ENCODE assay signal across 37 mouse cellular contexts in the genomic region with DNA sequence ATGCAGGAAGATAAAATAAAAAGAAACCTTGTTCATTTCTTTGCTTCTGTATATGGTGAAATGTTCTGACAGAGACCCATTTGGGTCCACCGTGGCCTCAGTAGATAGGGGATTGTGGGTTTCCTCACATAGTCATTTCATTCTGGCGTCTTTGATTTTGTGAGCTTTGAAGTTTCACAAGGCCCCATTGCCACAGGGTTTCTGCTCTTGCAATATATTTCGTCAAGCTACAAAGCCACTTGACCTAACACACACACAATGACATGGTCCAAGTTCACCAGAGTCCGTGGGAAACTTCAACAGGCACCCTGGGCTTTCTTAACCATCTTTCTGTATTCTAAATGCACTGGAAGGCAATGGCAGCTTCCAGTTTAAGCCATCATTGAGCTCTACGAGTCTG. TPM values are rescaled to one million over a fixed set of nuclear protein-coding genes. Genes with fewer than 3 reads are reported as not detected.
A peak's percentile ranks its signal among the peaks of the same experiment; 100 is the strongest.
DNase-seq lines count a peak whose midpoint lies in the region; ATAC-seq and TF ChIP-seq lines count a peak whose summit lies in the region.
"Had no signal": no experiment of that assay in that cellular context is flagged by ENCODE, and none has a peak within 500 bp of the region (broad histone marks: within the 10 kb centered on the region; RNA-seq: fewer than 3 reads in every experiment).

No protein-coding gene starts in this region.

- no peaks in the 10 kb centered on the region for H3K27me3 ChIP-seq in liver, postnatal 0 days (ENCODE audit: insufficient read depth, low read length)
- H3K27me3 ChIP-seq in liver, embryonic 12.5 days (replicated peaks) = no peaks in the 10 kb centered on the region
- H3K27me3 ChIP-seq: embryonic facial prominence, embryonic 13.5 days; forebrain, embryonic 13.5 days; heart, embryonic 12.5 days; heart, embryonic 15.5 days; hindbrain, embryonic 13.5 days had no signal

- H3K27ac ChIP-seq in liver, postnatal 0 days (ENCODE audit: low read depth) = no peak overlapping the region
- no peak overlapping the region for H3K27ac ChIP-seq in liver, embryonic 12.5 days
- H3K27ac ChIP-seq: embryonic facial prominence, embryonic 10.5 days; embryonic facial prominence, embryonic 13.5 days; forebrain, embryonic 10.5 days; forebrain, embryonic 13.5 days; heart, embryonic 15.5 days; hindbrain, embryonic 10.5 days; hindbrain, embryonic 13.5 days had no signal

- intact Hi-C loops in left cerebral cortex, postnatal 10 days (cut with DNase I) = no loop called here

- H3K9ac ChIP-seq in liver, postnatal 0 days (replicated peaks) = no peak overlapping the region
- no peak overlapping the region for H3K9ac ChIP-seq in liver, embryonic 12.5 days
- H3K9ac ChIP-seq: embryonic facial prominence, embryonic 13.5 days; forebrain, embryonic 13.5 days; heart, embryonic 12.5 days; heart, embryonic 15.5 days; hindbrain, embryonic 13.5 days had no signal

- TF ChIP-seq EP300 in liver, postnatal 0 days (IDR thresholded peaks at IDR 0.05; ENCODE audit: low read depth) = no peak

- peaks cover 6% of the 10 kb centered on the region; the same call in 1 of the 2 replicates for H3K4me1 ChIP-seq in liver, postnatal 0 days (ENCODE audit: insufficient read depth)
- no peaks in the 10 kb centered on the region for H3K4me1 ChIP-seq in liver, embryonic 12.5 days
- H3K4me1 ChIP-seq: embryonic facial prominence, embryonic 10.5 days; embryonic facial prominence, embryonic 13.5 days; forebrain, embryonic 10.5 days; forebrain, embryonic 13.5 days; heart, embryonic 12.5 days; heart, embryonic 15.5 days; hindbrain, embryonic 10.5 days; hindbrain, embryonic 13.5 days had no signal

- TF ChIP-seq CTCF in liver, postnatal 0 days (IDR thresholded peaks at IDR 0.05; ENCODE audit: low read depth) = no peak

- peak; percentile 23 for DNase-seq in liver, postnatal 0 days
- DNase-seq in 416B (ENCODE audit: low read depth) = peak; percentile 73
- DNase-seq in fat pad, adult 2 months (ENCODE audit: extremely low read depth, low read depth, low spot score) = peak; percentile 47
- DNase-seq in layer of hippocampus, postnatal 36 days = no peak
- DNase-seq in left cerebral cortex, postnatal 10 days (ENCODE audit: extremely low spot score in 1 of 2, low spot score in 2 of 2) = no peak
- DNase-seq in spleen, postnatal 10 days (ENCODE audit: low spot score in 2 of 2) = no peak
- DNase-seq: adrenal gland, adult 8-10 months; adrenal gland, postnatal 25 days; cerebellum, adult 11-12 months; cerebellum, adult 8-10 months; cerebellum, postnatal 10 days; cerebellum, postnatal 36 days; embryo, embryonic 11 days; gastrocnemius, postnatal 10 days; gastrocnemius, postnatal 36 days; heart, adult 18-20 months; heart, postnatal 10 days; heart, postnatal 36 days had no signal

- WGBS in liver, postnatal 0 days (ENCODE audit: insufficient replicate concordance) = 68% methylated on average over 5 of the region's 5 CpGs
- WGBS in liver, embryonic 12.5 days (ENCODE audit: insufficient replicate concordance) = 59% methylated on average over 5 of the region's 5 CpGs

- no peak overlapping the region for H3K4me2 ChIP-seq in liver, postnatal 0 days (ENCODE audit: low read depth, low read length)
- H3K4me2 ChIP-seq in liver, embryonic 12.5 days = no peak overlapping the region
- H3K4me2 ChIP-seq: embryonic facial prominence, embryonic 13.5 days; forebrain, embryonic 13.5 days; heart, embryonic 12.5 days; heart, embryonic 15.5 days; hindbrain, embryonic 13.5 days had no signal

- no peak for ATAC-seq in liver, postnatal 0 days
- no peak for ATAC-seq in liver, embryonic 12.5 days
- peak; percentile 79 for ATAC-seq in megakaryocyte, adult 5-6 weeks (ENCODE audit: poor library complexity, severe bottlenecking)
- ATAC-seq: CD4-positive, CD25-positive, alpha-beta regulatory T cell, adult 4 months; forebrain, embryonic 13.5 days; forebrain, embryonic 16.5 days; hindbrain, embryonic 16.5 days had no signal

- no peaks in the 10 kb centered on the region for H3K9me3 ChIP-seq in liver, postnatal 0 days (ENCODE audit: low read length)
- no peaks in the 10 kb centered on the region for H3K9me3 ChIP-seq in liver, embryonic 12.5 days (replicated peaks)
- H3K9me3 ChIP-seq: embryonic facial prominence, embryonic 10.5 days; embryonic facial prominence, embryonic 13.5 days; forebrain, embryonic 10.5 days; forebrain, embryonic 13.5 days; heart, embryonic 12.5 days; heart, embryonic 15.5 days; hindbrain, embryonic 10.5 days; hindbrain, embryonic 13.5 days had no signal

- no peaks in the 10 kb centered on the region for H3K36me3 ChIP-seq in liver, postnatal 0 days (replicated peaks; ENCODE audit: insufficient read depth, low read length)
- H3K36me3 ChIP-seq in liver, embryonic 12.5 days = no peaks in the 10 kb centered on the region
- H3K36me3 ChIP-seq: embryonic facial prominence, embryonic 10.5 days; embryonic facial prominence, embryonic 13.5 days; forebrain, embryonic 10.5 days; heart, embryonic 12.5 days; heart, embryonic 15.5 days; hindbrain, embryonic 10.5 days; hindbrain, embryonic 13.5 days had no signal

- no peak overlapping the region for H3K4me3 ChIP-seq in liver, postnatal 0 days (ENCODE audit: low read depth, low read length)
- no peak overlapping the region for H3K4me3 ChIP-seq in liver, embryonic 12.5 days
- H3K4me3 ChIP-seq: embryonic facial prominence, embryonic 10.5 days; embryonic facial prominence, embryonic 13.5 days; erythroblast, embryonic 14.5 days; forebrain, embryonic 10.5 days; forebrain, embryonic 13.5 days; heart, embryonic 12.5 days; heart, embryonic 15.5 days; hindbrain, embryonic 10.5 days; hindbrain, embryonic 13.5 days had no signal

RNA-seq across cellular contexts. Expression of gene Prps1l1, which starts 1.3 kb away (rescaled TPM):
- not detected in 2 replicates for polyA plus RNA-seq in liver, postnatal 0 days (2015; fragmentation: Nextera tagmentation; extraction: Ambion mirVana)
- 0.14 TPM in 1 of 2 replicates, not detected in the other for polyA plus RNA-seq in liver, embryonic 12.5 days (2016; fragmentation: Nextera tagmentation; extraction: Ambion mirVana)
- total RNA-seq in megakaryocyte, adult 5-6 weeks (2015) = 0.76 and 1.5 TPM in 2 replicates
- total RNA-seq in megakaryocyte, adult 5-6 weeks (2017) = 1.1 and 2.6 TPM in 2 replicates
- not detected for total RNA-seq in layer of hippocampus, postnatal 36 days (2021)
- total RNA-seq in left cerebral cortex, postnatal 10 days (2021) = not detected
- total RNA-seq: adrenal gland, adult 8-10 months; adrenal gland, postnatal 25 days; gastrocnemius, adult 18-20 months; gastrocnemius, postnatal 10 days; gastrocnemius, postnatal 36 days; heart, adult 18-20 months; heart, postnatal 10 days; heart, postnatal 36 days; MEL had no signal
- polyA plus RNA-seq: brain, embryonic 14.5 days; C2C12; cortical plate, adult 2 months; embryonic facial prominence, embryonic 13.5 days; erythroblast, embryonic 14.5 days; forebrain, embryonic 10.5 days; forebrain, embryonic 13.5 days; forebrain, embryonic 16.5 days; heart, embryonic 12.5 days; heart, embryonic 15.5 days; hindbrain, embryonic 10.5 days; hindbrain, embryonic 13.5 days; hindbrain, embryonic 16.5 days had no signal

Comparison
In these comparisons a context has a peak if more than half of its experiments do, and no peak if none do; other contexts are left out.
1. DNase-seq: peak in liver, postnatal 0 days (single experiment), 416B (single experiment) and fat pad, adult 2 months (single experiment); none in layer of hippocampus, postnatal 36 days (0 of 2), left cerebral cortex, postnatal 10 days (0 of 2) and spleen, postnatal 10 days (0 of 2).